Mouse (Mus musculus) mouse embryonic stem cell (cell line): ENCODE data around the gene Igfbp5.

Experiments
- in situ Hi-C, 2 experiments: fragments of 300-500 bp; cut with MboI; formaldehyde crosslinking; loops; 1 replicate in 1 of 2; 3 replicates in 1 of 2; pipeline ENCODE4 v1.14.3; 2019 to 2020; ENCODE audit warnings: low sequenced_read_pairs in 2 of 2, low pct_unique_long_range_greater_than_20kb in 1 of 2, mixed read lengths in 1 of 2; ENCODE audit not compliant: unreplicated experiment in 1 of 2

The Igfbp5 gene

GRCm38 (mm10) chr1:72826446-72826845 lies 48.2 kb downstream of the Igfbp5 start:
- in situ Hi-C loops = no loop called here

- in situ Hi-C loops = no loop called here
Observed at GRCm38 (mm10) chr1:72825921-72826320, 48.8 kb downstream of the Igfbp5 start.

- in situ Hi-C loops = no loop called here
Observed at GRCm38 (mm10) chr1:72825286-72825685, 49.4 kb downstream of the Igfbp5 start.

GRCm38 (mm10) chr1:72824707-72825101 lies 50.0 kb downstream of the Igfbp5 start:
- in situ Hi-C loops = no loop called here

- in situ Hi-C loops = no loop called here
Observed at GRCm38 (mm10) chr1:72823751-72824706, 50.7 kb downstream of the Igfbp5 start, which contains the start of gene Igfbp2. TSS of gene Igfbp2 (plus strand) at chr1:72824503.

- in situ Hi-C loops = no loop called here
Observed at GRCm38 (mm10) chr1:72822893-72823292, 51.8 kb downstream of the Igfbp5 start.

GRCm38 (mm10) chr1:72819995-72820394 lies 54.7 kb downstream of the Igfbp5 start:
- in situ Hi-C loops = no loop called here

- in situ Hi-C loops = no loop called here
Observed at GRCm38 (mm10) chr1:72815616-72816015, 59.1 kb downstream of the Igfbp5 start.

- in situ Hi-C loops = no loop called here
Observed at GRCm38 (mm10) chr1:72815184-72815583, 59.5 kb downstream of the Igfbp5 start.

- in situ Hi-C loops = no loop called here
Observed at GRCm38 (mm10) chr1:72813639-72814403, 60.9 kb downstream of the Igfbp5 start.

- in situ Hi-C loops = no loop called here
Observed at GRCm38 (mm10) chr1:72813089-72813638, 61.5 kb downstream of the Igfbp5 start.

GRCm38 (mm10) chr1:72811061-72811460 lies 63.6 kb downstream of the Igfbp5 start:
- in situ Hi-C loops = no loop called here

GRCm38 (mm10) chr1:72809951-72810675 lies 64.6 kb downstream of the Igfbp5 start:
- in situ Hi-C loops = no loop called here

- in situ Hi-C loops = no loop called here
Observed at GRCm38 (mm10) chr1:72809304-72809703, 65.4 kb downstream of the Igfbp5 start.
